Mouse (Mus musculus) adrenal gland, postnatal 4 days (tissue): Measurements from ENCODE around the gene Prl3b1. TPM values are rescaled to one million over a fixed set of nuclear protein-coding genes. Genes with fewer than 3 reads are reported as not detected.

Source experiments
- DNase-seq, 2 experiments: peaks; one replicate each; pipeline ENCODE4 v3.0.0; 2021 to 2022; ENCODE audit warnings: low spot score in 2 of 2, mixed read lengths in 2 of 2
- long read RNA-seq, 2 experiments: library from polyadenylated mRNA; stranded (forward); transcript quantifications; one replicate each; pipeline ENCODE4 v2.0.0; 2021
- total RNA-seq, 2 experiments: library from RNA; stranded (reverse); gene quantifications; 2 replicates each; pipeline ENCODE4 v1.2.3; 2021

Gene Prl3b1
- not detected for total RNA-seq
- long read RNA-seq, experiment 1: 0 reads
- long read RNA-seq, experiment 2: 0 reads

DNA sequence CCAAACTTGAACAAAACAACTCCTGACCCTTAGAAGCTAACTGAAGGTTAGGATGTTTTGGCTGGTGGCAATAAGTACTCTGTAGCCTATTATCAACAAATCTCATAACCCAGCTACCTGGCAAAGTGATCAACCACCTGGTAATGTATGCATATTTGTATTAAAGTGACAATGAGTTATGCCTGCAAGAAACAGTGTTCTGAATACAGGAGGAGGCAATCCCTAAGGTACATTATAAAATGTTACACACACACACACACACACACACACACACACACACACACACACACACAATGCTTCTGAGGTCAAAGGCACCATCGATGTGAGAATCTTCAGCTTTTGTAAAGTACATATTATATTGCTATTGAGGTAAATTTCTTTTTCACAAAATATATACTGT is at the start of gene Prl3b1:
Gene Prl3b1 (plus strand): TSS at position 301 of the 400 bp plus-strand sequence.
- DNase-seq: no peak

DNA sequence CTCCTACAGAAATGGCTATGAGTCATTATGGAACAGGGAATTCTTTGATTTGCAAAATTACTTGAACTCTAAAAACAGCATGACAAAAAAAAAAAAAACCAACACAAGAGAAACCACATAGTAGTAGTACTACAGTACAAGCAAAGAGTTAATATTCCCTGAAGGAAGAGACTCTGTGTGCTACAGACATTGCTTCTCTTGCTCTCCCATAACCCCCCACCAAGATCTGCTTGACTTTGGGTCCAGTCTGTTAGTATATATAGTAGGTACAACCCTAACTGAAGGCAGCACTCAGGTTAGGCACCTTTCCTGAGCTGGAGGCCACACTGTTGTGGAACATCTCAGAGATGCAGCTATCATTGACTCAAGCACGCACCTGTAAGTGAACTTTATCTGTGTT is 45.3 kb upstream of the Prl3b1 start, which contains the start of gene Prl3c1:
Gene Prl3c1 (plus strand): TSS at position 301 of the 400 bp plus-strand sequence.
- DNase-seq: no peak

DNA sequence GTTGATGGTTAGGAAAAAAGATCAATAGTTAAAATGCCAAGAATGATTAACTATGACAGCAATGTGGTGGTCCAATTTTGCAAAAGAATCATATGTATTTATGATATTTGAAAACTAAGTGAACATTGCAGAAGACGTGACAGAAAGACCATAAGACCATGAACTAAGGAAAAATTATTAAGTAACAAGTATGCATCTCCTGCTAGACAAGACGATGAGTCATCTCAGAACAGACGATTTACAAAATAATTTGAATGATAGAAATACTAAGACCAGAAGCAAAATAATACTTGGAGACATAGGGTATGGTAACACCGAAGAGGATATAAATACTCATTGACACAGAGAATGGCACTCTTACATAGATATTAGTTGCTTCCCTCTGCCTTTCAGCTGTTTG is 17.5 kb downstream of the Prl3b1 start, which contains the start of gene Prl3a1:
Gene Prl3a1 (plus strand): TSS at position 301 of the 400 bp plus-strand sequence.
- no peak for DNase-seq

Other genes starting within 250 kb of the Prl3b1 start
- not detected for gene Prl, start 184.3 kb upstream of the Prl3b1 start, total RNA-seq
- gene Prl3d1, start 147.7 kb upstream of the Prl3b1 start, total RNA-seq: not detected
- gene Prl3d2, start 120.1 kb upstream of the Prl3b1 start, total RNA-seq: not detected
- gene Prl3d3, start 85.1 kb upstream of the Prl3b1 start, total RNA-seq: not detected
- not detected for gene Prl3c1, start 45.2 kb upstream of the Prl3b1 start, total RNA-seq
- not detected for gene Prl3a1, start 17.6 kb downstream of the Prl3b1 start, total RNA-seq
- not detected for gene Prl6a1, start 70.8 kb downstream of the Prl3b1 start, total RNA-seq
- gene Prl8a2, start 103.8 kb downstream of the Prl3b1 start, total RNA-seq: under 1 TPM; 0.34 TPM
- gene Prl2b1, start 149.0 kb downstream of the Prl3b1 start, total RNA-seq: not detected
- gene Prl8a6, start 196.8 kb downstream of the Prl3b1 start, total RNA-seq: not detected